Mouse (Mus musculus) A20 (cell line): ENCODE data around the gene Dnmbp.

Source experiments
- DNase-seq: peaks from one replicate; pipeline ENCODE4 v3.0.0-alpha.2; 2011; ENCODE audit warnings: low read depth, low spot score

Dnmbp gene

GRCm38 (mm10) chr19:43803866-43804265, 136.1 kb downstream of the Dnmbp start:
- DNase-seq = no peak

GRCm38 (mm10) chr19:43801427-43802051, 138.5 kb downstream of the Dnmbp start:
- peak; percentile 26 for DNase-seq

GRCm38 (mm10) chr19:43797216-43797615, 142.8 kb downstream of the Dnmbp start:
- no peak for DNase-seq
